Mouse (Mus musculus) embryo, embryonic 11.5 days (tissue): Measurements from ENCODE around the gene Flii.

ENCODE experiments used
- DNase-seq: peaks from one replicate; pipeline ENCODE4 v3.0.0-alpha.2; 2012; ENCODE audit warnings: low read depth, low spot score

Flii gene

GRCm38 (mm10) chr11:60715833-60716232 is 11.2 kb downstream of the Flii start:
- DNase-seq, result no peak

GRCm38 (mm10) chr11:60712639-60713255 is 14.3 kb downstream of the Flii start:
- DNase-seq, result no peak

- DNase-seq, result no peak
These were observed 15.0 kb downstream of the Flii start for GRCm38 (mm10) chr11:60712040-60712439.

- DNase-seq, result no peak
These were observed 15.8 kb downstream of the Flii start for GRCm38 (mm10) chr11:60711218-60711617.

- no peak for DNase-seq
These were observed 17.3 kb downstream of the Flii start for GRCm38 (mm10) chr11:60709481-60710465.

- no peak for DNase-seq
These were observed 18.4 kb downstream of the Flii start for GRCm38 (mm10) chr11:60708631-60709030.

GRCm38 (mm10) chr11:60707672-60708071 is 19.4 kb downstream of the Flii start:
- DNase-seq, result no peak

- no peak for DNase-seq
These were observed 20.2 kb downstream of the Flii start for GRCm38 (mm10) chr11:60706696-60707480.

- no peak for DNase-seq
These were observed 21.0 kb downstream of the Flii start for GRCm38 (mm10) chr11:60706076-60706475.

GRCm38 (mm10) chr11:60705255-60705654 is 21.8 kb downstream of the Flii start:
- DNase-seq, result no peak

- no peak for DNase-seq
These were observed 22.8 kb downstream of the Flii start for GRCm38 (mm10) chr11:60704023-60704880.

GRCm38 (mm10) chr11:60703131-60703530 is 23.9 kb downstream of the Flii start:
- DNase-seq, result peak; percentile 54

GRCm38 (mm10) chr11:60701611-60702010 is 25.5 kb downstream of the Flii start:
- DNase-seq, result no peak

GRCm38 (mm10) chr11:60700320-60701185 is 26.5 kb downstream of the Flii start:
- no peak for DNase-seq

- peak; percentile 90 for DNase-seq
These were observed 27.5 kb downstream of the Flii start, which contains the start of gene Llgl1 for GRCm38 (mm10) chr11:60699524-60700075. Gene Llgl1, plus strand, starts transcription at chr11:60699723.

GRCm38 (mm10) chr11:60698806-60699523 is 28.1 kb downstream of the Flii start:
- peak; percentile 52 for DNase-seq

- DNase-seq, result no peak
These were observed 29.5 kb downstream of the Flii start for GRCm38 (mm10) chr11:60697561-60697960.

GRCm38 (mm10) chr11:60696165-60696564 is 30.9 kb downstream of the Flii start:
- DNase-seq, result no peak
